Mouse (Mus musculus): ENCODE results near the gene Nectin2. TPM values are rescaled to one million over a fixed set of nuclear protein-coding genes. Genes with fewer than 3 reads are reported as not detected.

Nectin2 gene
- polyA plus RNA-seq, 1 experiment: 11.4 TPM

DNA sequence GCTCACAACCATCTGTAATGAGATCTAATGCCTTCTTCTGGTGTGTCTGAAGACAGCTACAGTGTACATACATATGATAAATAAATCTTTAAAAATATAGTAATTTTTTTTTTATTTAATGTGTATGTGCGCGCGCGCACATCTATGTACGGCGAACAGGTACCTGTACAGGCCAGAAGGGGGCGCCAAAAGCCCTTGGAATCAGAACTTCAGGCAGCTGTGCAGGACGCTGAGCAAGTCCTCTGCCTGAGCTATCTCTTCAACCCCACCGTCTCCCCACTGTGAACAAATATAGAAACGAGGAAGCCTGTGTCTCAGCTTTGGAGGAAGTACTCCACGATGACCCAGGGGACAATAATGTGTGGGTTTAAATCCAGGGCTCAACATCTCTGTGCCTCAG lies 10.0 kb downstream of the Nectin2 start:
- H3K27me3 ChIP-seq (ENCODE audit: control insufficient read depth, insufficient read depth, low read length): no peaks in the 10 kb centered on the region
- H3K36me3 ChIP-seq (ENCODE audit: control insufficient read depth, insufficient read depth, low read length): no peaks in the 10 kb centered on the region

DNA sequence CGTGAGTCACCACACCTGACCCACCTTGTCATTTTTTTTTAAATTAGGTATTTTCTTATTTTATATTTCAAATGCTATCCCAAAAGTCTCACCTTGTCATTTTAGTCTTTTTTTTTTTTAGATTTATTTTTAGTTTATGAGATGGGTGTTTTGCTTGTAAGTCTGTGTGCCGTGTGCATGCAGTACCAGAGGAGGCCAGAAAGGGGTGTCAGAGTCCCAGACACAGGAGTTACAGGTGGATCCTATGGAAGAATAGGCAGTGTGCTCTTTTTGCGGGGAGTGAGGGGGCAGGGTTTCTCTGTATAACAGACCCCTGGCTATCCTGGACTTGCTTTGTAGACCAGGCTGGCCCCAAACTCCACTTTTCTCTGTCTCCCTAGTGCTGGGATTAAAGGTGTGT lies 11.5 kb downstream of the Nectin2 start:
- no peaks in the 10 kb centered on the region for H3K36me3 ChIP-seq (ENCODE audit: control insufficient read depth, insufficient read depth, low read length)
- no peak for DNase-seq
- 92% methylated on average over 3 of the region's 3 CpGs for WGBS

More for the DNA sequence above, 10.0 kb downstream of the Nectin2 start:
- no peak for TF ChIP-seq CTCF (IDR thresholded peaks at IDR 0.05; ENCODE audit: borderline replicate concordance, control insufficient read depth, extremely low read depth, insufficient read depth, low read length, poor library complexity)
- TF ChIP-seq POLR2A (IDR thresholded peaks at IDR 0.05; ENCODE audit: control insufficient read depth, extremely low read depth, insufficient read depth, low read length, poor library complexity): no peak
- DNase-seq: no peak
- Histone ChIP-seq H3K4me1 (replicated peaks; ENCODE audit: control insufficient read depth, insufficient read depth, low read length) (no peaks in the 10 kb centered on the region; the same call in 1 of the 2 replicates), H3K4me3 (ENCODE audit: control insufficient read depth, insufficient read depth, low read length) (no peak overlapping the region), H3K27ac (ENCODE audit: control insufficient read depth, insufficient read depth, low read length) (no peak overlapping the region)
- 64% methylated on average over 11 of the region's 11 CpGs for WGBS

DNA sequence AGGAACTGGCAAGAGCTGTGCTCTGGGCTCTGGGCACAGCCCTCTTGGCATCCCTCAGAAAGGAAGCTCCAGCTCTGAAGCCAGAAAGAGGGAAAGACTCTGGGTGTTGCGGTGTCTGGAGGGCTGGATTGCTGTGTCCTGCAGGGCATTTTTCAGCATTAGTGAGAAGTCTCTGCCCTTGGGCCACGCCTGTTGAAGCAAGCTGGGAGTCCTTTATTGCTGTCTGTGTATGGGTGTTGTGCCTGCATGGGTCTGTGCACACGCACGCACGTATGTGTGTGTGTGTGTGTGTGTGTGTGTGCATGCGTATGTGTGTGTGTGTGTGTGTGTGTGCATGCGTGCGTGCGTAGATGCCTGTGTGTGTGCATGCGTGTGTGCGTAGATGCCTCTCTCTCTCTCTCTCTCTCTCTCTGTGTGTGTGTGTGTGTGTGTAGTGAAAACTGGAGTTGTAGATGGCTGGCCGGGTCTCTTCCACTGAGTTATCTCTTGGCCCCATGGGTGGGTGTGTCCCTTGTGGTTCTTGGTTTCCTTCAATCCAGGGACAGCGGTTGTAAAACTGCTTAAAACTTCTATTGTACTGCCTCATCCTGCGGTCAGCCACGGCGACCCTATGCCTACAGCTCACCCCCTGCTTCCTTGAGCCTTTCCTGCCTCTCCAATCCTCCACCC lies 13.8 kb downstream of the Nectin2 start:
- Histone ChIP-seq H3K36me3 (ENCODE audit: control insufficient read depth, insufficient read depth, low read length) (no peaks in the 10 kb centered on the region), H3K4me1 (replicated peaks; ENCODE audit: control insufficient read depth, insufficient read depth, low read length) (no peaks in the 10 kb centered on the region), H3K27me3 (ENCODE audit: control insufficient read depth, insufficient read depth, low read length) (no peaks in the 10 kb centered on the region), H3K27ac (ENCODE audit: control insufficient read depth, insufficient read depth, low read length) (no peak overlapping the region), H3K4me3 (ENCODE audit: control insufficient read depth, insufficient read depth, low read length) (no peak overlapping the region)
- TF ChIP-seq CTCF (IDR thresholded peaks at IDR 0.05; ENCODE audit: borderline replicate concordance, control insufficient read depth, extremely low read depth, insufficient read depth, low read length, poor library complexity) (no peak), POLR2A (IDR thresholded peaks at IDR 0.05; ENCODE audit: control insufficient read depth, extremely low read depth, insufficient read depth, low read length, poor library complexity) (no peak)
- no peak for DNase-seq
- 31% methylated on average over 16 of the region's 16 CpGs for WGBS

More for the DNA sequence above, 11.5 kb downstream of the Nectin2 start:
- Histone ChIP-seq H3K4me3 (ENCODE audit: control insufficient read depth, insufficient read depth, low read length) (no peak overlapping the region), H3K4me1 (replicated peaks; ENCODE audit: control insufficient read depth, insufficient read depth, low read length) (no peaks in the 10 kb centered on the region; the same call in 1 of the 2 replicates), H3K27me3 (ENCODE audit: control insufficient read depth, insufficient read depth, low read length) (no peaks in the 10 kb centered on the region), H3K27ac (ENCODE audit: control insufficient read depth, insufficient read depth, low read length) (no peak overlapping the region)
- no peak for TF ChIP-seq CTCF (IDR thresholded peaks at IDR 0.05; ENCODE audit: borderline replicate concordance, control insufficient read depth, extremely low read depth, insufficient read depth, low read length, poor library complexity)
- TF ChIP-seq POLR2A (IDR thresholded peaks at IDR 0.05; ENCODE audit: control insufficient read depth, extremely low read depth, insufficient read depth, low read length, poor library complexity): no peak

DNA sequence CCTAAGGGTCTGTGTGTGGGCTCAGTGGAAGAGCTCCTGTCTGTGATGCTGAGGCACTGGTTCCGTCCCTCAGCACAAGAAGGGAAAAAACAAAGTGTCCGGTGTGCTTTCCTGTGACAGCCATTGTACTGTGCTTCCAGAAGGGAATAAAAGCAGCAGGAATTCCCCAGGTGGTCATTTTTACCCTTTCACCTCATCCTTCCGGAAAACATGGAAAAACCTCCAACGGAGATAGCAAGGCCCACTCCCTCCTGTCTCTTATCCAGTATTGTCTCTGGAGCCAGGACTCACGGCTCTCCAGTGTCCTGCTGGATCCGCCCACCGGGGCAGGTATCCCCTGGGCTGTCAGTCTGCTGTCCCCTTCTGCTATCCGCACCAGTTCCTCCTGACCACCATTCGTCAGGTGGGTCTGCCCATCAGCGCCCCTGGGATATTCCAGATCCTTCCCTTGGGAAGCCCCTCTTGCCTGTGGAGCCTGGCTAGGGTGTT lies 16.1 kb downstream of the Nectin2 start:
- TF ChIP-seq CTCF (IDR thresholded peaks at IDR 0.05; ENCODE audit: borderline replicate concordance, control insufficient read depth, extremely low read depth, insufficient read depth, low read length, poor library complexity) (no peak), POLR2A (IDR thresholded peaks at IDR 0.05; ENCODE audit: control insufficient read depth, extremely low read depth, insufficient read depth, low read length, poor library complexity) (no peak)
- Histone ChIP-seq H3K27me3 (ENCODE audit: control insufficient read depth, insufficient read depth, low read length) (no peaks in the 10 kb centered on the region), H3K4me3 (ENCODE audit: control insufficient read depth, insufficient read depth, low read length) (no peak overlapping the region), H3K27ac (ENCODE audit: control insufficient read depth, insufficient read depth, low read length) (no peak overlapping the region), H3K36me3 (ENCODE audit: control insufficient read depth, insufficient read depth, low read length) (no peaks in the 10 kb centered on the region), H3K4me1 (replicated peaks; ENCODE audit: control insufficient read depth, insufficient read depth, low read length) (no peaks in the 10 kb centered on the region)
- no peak for DNase-seq
- 96% methylated on average over 10 of the region's 10 CpGs for WGBS

DNA sequence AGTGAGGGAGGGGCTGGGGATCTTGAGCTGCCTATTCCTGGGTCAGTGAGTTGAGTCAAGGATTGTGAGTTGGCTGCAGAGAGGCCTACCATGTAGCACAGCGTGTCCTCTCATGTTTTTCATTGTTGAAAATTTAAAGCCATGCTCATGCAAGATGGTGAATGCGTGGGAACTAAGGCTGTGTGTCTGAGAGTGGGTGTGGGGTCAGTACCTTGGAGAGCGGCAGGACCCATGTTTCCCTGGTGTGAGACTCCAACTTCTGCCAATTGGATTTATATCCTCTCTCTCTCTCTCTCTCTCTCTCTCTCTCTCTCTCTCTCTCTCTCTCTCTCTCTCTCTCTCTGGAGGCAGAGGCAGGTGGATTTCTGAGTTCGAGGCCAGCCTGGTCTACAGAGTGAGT lies 23.7 kb downstream of the Nectin2 start:
- H3K36me3 ChIP-seq (ENCODE audit: control insufficient read depth, insufficient read depth, low read length): no peaks in the 10 kb centered on the region
- H3K4me3 ChIP-seq (ENCODE audit: control insufficient read depth, insufficient read depth, low read length): no peak overlapping the region
- TF ChIP-seq POLR2A (IDR thresholded peaks at IDR 0.05; ENCODE audit: control insufficient read depth, extremely low read depth, insufficient read depth, low read length, poor library complexity): no peak
- no peak for TF ChIP-seq CTCF (IDR thresholded peaks at IDR 0.05; ENCODE audit: borderline replicate concordance, control insufficient read depth, extremely low read depth, insufficient read depth, low read length, poor library complexity)
- WGBS: 92% methylated on average over 4 of the region's 4 CpGs
- H3K27ac ChIP-seq (ENCODE audit: control insufficient read depth, insufficient read depth, low read length): no peak overlapping the region
- no peaks in the 10 kb centered on the region for H3K27me3 ChIP-seq (ENCODE audit: control insufficient read depth, insufficient read depth, low read length)
- no peak for DNase-seq
- no peaks in the 10 kb centered on the region for H3K4me1 ChIP-seq (replicated peaks; ENCODE audit: control insufficient read depth, insufficient read depth, low read length)

DNA sequence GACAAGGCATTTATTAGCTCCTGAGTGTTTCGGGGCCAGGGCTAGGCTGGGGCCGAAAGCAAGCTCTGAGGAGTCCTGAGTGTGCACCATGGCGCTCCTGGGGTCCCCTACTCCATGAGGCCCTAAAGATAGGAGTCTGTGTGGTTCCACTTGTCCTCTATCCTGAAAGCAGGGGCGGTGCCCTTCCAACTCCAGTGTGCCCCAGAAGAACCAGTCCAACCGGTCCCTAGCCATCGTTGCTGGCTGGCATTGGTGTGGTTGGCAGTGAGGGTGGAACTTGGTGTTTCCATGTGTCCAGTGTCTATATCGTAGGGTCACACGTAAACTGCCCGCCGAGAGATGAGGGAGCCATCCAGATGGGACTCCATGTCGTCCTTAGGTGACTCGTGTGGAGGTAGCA lies 26.1 kb downstream of the Nectin2 start:
- H3K27me3 ChIP-seq (ENCODE audit: control insufficient read depth, insufficient read depth, low read length): no peaks in the 10 kb centered on the region
- no peaks in the 10 kb centered on the region for H3K4me1 ChIP-seq (replicated peaks; ENCODE audit: control insufficient read depth, insufficient read depth, low read length)
- 94% methylated on average over 12 of the region's 12 CpGs for WGBS
- no peaks in the 10 kb centered on the region for H3K36me3 ChIP-seq (ENCODE audit: control insufficient read depth, insufficient read depth, low read length)
- no peak for TF ChIP-seq POLR2A (IDR thresholded peaks at IDR 0.05; ENCODE audit: control insufficient read depth, extremely low read depth, insufficient read depth, low read length, poor library complexity)
- no peak for TF ChIP-seq CTCF (IDR thresholded peaks at IDR 0.05; ENCODE audit: borderline replicate concordance, control insufficient read depth, extremely low read depth, insufficient read depth, low read length, poor library complexity)
- no peak overlapping the region for H3K27ac ChIP-seq (ENCODE audit: control insufficient read depth, insufficient read depth, low read length)
- no peak overlapping the region for H3K4me3 ChIP-seq (ENCODE audit: control insufficient read depth, insufficient read depth, low read length)
- DNase-seq: no peak
